Mouse (Mus musculus): ENCODE results near the gene Ampd1. TPM values are rescaled to one million over a fixed set of nuclear protein-coding genes. Genes with fewer than 3 reads are reported as not detected.

Ampd1 gene
- not detected in 2 replicates for polyA plus RNA-seq (2014; fragmentation: Nextera tagmentation; extraction: Ambion mirVana)

- Histone ChIP-seq H3K36me3 (ENCODE audit: control insufficient read depth, insufficient read depth, low read length) (peaks cover 5% of the 10 kb centered on the region), H3K4me3 (ENCODE audit: low read depth, low read length) (no peak within 1 kb of the TSS), H3K9ac (ENCODE audit: low read length) (no peak within 1 kb of the TSS), H3K4me1 (replicated peaks; ENCODE audit: control insufficient read depth, insufficient read depth, low read length) (no peaks in the 10 kb centered on the region), H3K9me3 (ENCODE audit: control insufficient read depth, low read length) (0 out of 2 replicates have a peak, but pooled peaks cover 2% of the 10 kb centered on the region), H3K27me3 (replicated peaks; ENCODE audit: control insufficient read depth, insufficient read depth, low read length) (no peaks in the 10 kb centered on the region), H3K27ac (ENCODE audit: low read depth) (no peak within 1 kb of the TSS), H3K4me2 (ENCODE audit: low read length) (no peak within 1 kb of the TSS)
- WGBS: 47% methylated on average over 5 of the region's 5 CpGs
- ATAC-seq (replicated peaks; ENCODE audit: low FRiP score, low TSS enrichment, low read depth): no peak
- no peak for DNase-seq (ENCODE audit: low spot score)
Observed at GRCm38 (mm10) chr3:103073771-103074170, at the start of gene Ampd1. Gene Ampd1, plus strand, starts transcription at chr3:103074014.

GRCm38 (mm10) chr3:103026174-103026573 lies 47.6 kb upstream of the Ampd1 start:
- ATAC-seq (replicated peaks; ENCODE audit: low FRiP score, low TSS enrichment, low read depth) (no peak), DNase-seq (ENCODE audit: low spot score) (no peak)
- Histone ChIP-seq H3K36me3 (ENCODE audit: control insufficient read depth, insufficient read depth, low read length) (peaks cover 36% of the 10 kb centered on the region), H3K27me3 (replicated peaks; ENCODE audit: control insufficient read depth, insufficient read depth, low read length) (no peaks in the 10 kb centered on the region), H3K9ac (ENCODE audit: low read length) (no peak overlapping the region), H3K4me2 (ENCODE audit: low read length) (no peak overlapping the region), H3K4me3 (ENCODE audit: low read depth, low read length) (no peak overlapping the region), H3K27ac (ENCODE audit: low read depth) (no peak overlapping the region), H3K4me1 (replicated peaks; ENCODE audit: control insufficient read depth, insufficient read depth, low read length) (peaks cover 8% of the 10 kb centered on the region), H3K9me3 (ENCODE audit: control insufficient read depth, low read length) (no peaks in the 10 kb centered on the region)
- 92% methylated on average over 1 of the region's 1 CpGs for WGBS

GRCm38 (mm10) chr3:103040285-103040684 lies 33.5 kb upstream of the Ampd1 start:
- Histone ChIP-seq H3K4me1 (replicated peaks; ENCODE audit: control insufficient read depth, insufficient read depth, low read length) (no peaks in the 10 kb centered on the region), H3K9ac (ENCODE audit: low read length) (no peak overlapping the region), H3K27me3 (replicated peaks; ENCODE audit: control insufficient read depth, insufficient read depth, low read length) (no peaks in the 10 kb centered on the region), H3K27ac (ENCODE audit: low read depth) (no peak overlapping the region), H3K9me3 (ENCODE audit: control insufficient read depth, low read length) (no peaks in the 10 kb centered on the region), H3K4me2 (ENCODE audit: low read length) (no peak overlapping the region), H3K4me3 (ENCODE audit: low read depth, low read length) (no peak overlapping the region), H3K36me3 (ENCODE audit: control insufficient read depth, insufficient read depth, low read length) (peaks cover 76% of the 10 kb centered on the region)
- WGBS: 89% methylated on average over 6 of the region's 6 CpGs
- no peak for DNase-seq (ENCODE audit: low spot score)
- ATAC-seq (replicated peaks; ENCODE audit: low FRiP score, low TSS enrichment, low read depth): no peak

- ATAC-seq (replicated peaks; ENCODE audit: low FRiP score, low TSS enrichment, low read depth): no peak
- H3K4me1 ChIP-seq (replicated peaks; ENCODE audit: control insufficient read depth, insufficient read depth, low read length): no peaks in the 10 kb centered on the region
- H3K4me3 ChIP-seq (ENCODE audit: low read depth, low read length): no peak overlapping the region
- H3K36me3 ChIP-seq (ENCODE audit: control insufficient read depth, insufficient read depth, low read length): peaks cover 83% of the 10 kb centered on the region
- H3K9me3 ChIP-seq (ENCODE audit: control insufficient read depth, low read length): no peaks in the 10 kb centered on the region
- DNase-seq (ENCODE audit: low spot score): no peak
- no peak overlapping the region for H3K9ac ChIP-seq (ENCODE audit: low read length)
- no peaks in the 10 kb centered on the region for H3K27me3 ChIP-seq (replicated peaks; ENCODE audit: control insufficient read depth, insufficient read depth, low read length)
- 93% methylated on average over 1 of the region's 1 CpGs for WGBS
- H3K4me2 ChIP-seq (ENCODE audit: low read length): no peak overlapping the region
- H3K27ac ChIP-seq (ENCODE audit: low read depth): no peak overlapping the region
Observed at GRCm38 (mm10) chr3:103040861-103041379, 32.9 kb upstream of the Ampd1 start.

- Histone ChIP-seq H3K9ac (ENCODE audit: low read length) (no peak overlapping the region), H3K4me1 (replicated peaks; ENCODE audit: control insufficient read depth, insufficient read depth, low read length) (peaks cover 5% of the 10 kb centered on the region; the same call in 1 of the 2 replicates), H3K4me2 (ENCODE audit: low read length) (no peak overlapping the region), H3K9me3 (ENCODE audit: control insufficient read depth, low read length) (no peaks in the 10 kb centered on the region), H3K27me3 (replicated peaks; ENCODE audit: control insufficient read depth, insufficient read depth, low read length) (no peaks in the 10 kb centered on the region), H3K27ac (ENCODE audit: low read depth) (no peak overlapping the region), H3K4me3 (ENCODE audit: low read depth, low read length) (no peak overlapping the region), H3K36me3 (ENCODE audit: control insufficient read depth, insufficient read depth, low read length) (peaks cover 72% of the 10 kb centered on the region)
- DNase-seq (ENCODE audit: low spot score): no peak
- ATAC-seq (replicated peaks; ENCODE audit: low FRiP score, low TSS enrichment, low read depth): no peak
- 87% methylated on average over 5 of the region's 5 CpGs for WGBS
Observed at GRCm38 (mm10) chr3:103056016-103056595, 17.7 kb upstream of the Ampd1 start.

- H3K27ac ChIP-seq (ENCODE audit: low read depth): peak overlapping the region; percentile 98
- WGBS: 5% methylated on average over 10 of the region's 10 CpGs
- H3K36me3 ChIP-seq (ENCODE audit: control insufficient read depth, insufficient read depth, low read length): peaks cover 72% of the 10 kb centered on the region
- H3K27me3 ChIP-seq (replicated peaks; ENCODE audit: control insufficient read depth, insufficient read depth, low read length): no peaks in the 10 kb centered on the region
- peaks cover 5% of the 10 kb centered on the region; the same call in 1 of the 2 replicates for H3K4me1 ChIP-seq (replicated peaks; ENCODE audit: control insufficient read depth, insufficient read depth, low read length)
- H3K9me3 ChIP-seq (ENCODE audit: control insufficient read depth, low read length): no peaks in the 10 kb centered on the region
- ATAC-seq (replicated peaks; ENCODE audit: low FRiP score, low TSS enrichment, low read depth) (peak; percentile 67), DNase-seq (ENCODE audit: low spot score) (peak; percentile 74)
- H3K9ac ChIP-seq (ENCODE audit: low read length): peak overlapping the region; percentile 88
- peak overlapping the region; percentile 87 for H3K4me3 ChIP-seq (ENCODE audit: low read depth, low read length)
- H3K4me2 ChIP-seq (ENCODE audit: low read length): peak overlapping the region; percentile 84
Observed at GRCm38 (mm10) chr3:103057752-103058151, 16.1 kb upstream of the Ampd1 start.

- 2% methylated on average over 46 of the region's 46 CpGs for WGBS
- ATAC-seq (replicated peaks; ENCODE audit: low FRiP score, low TSS enrichment, low read depth) (peak; percentile 97), DNase-seq (ENCODE audit: low spot score) (peak; percentile 99)
- peak within 1 kb of the TSS; percentile 98 for H3K27ac ChIP-seq (ENCODE audit: low read depth)
- H3K4me3 ChIP-seq (ENCODE audit: low read depth, low read length): peak within 1 kb of the TSS; percentile 87
- peaks cover 5% of the 10 kb centered on the region; the same call in 1 of the 2 replicates for H3K4me1 ChIP-seq (replicated peaks; ENCODE audit: control insufficient read depth, insufficient read depth, low read length)
- peaks cover 72% of the 10 kb centered on the region for H3K36me3 ChIP-seq (ENCODE audit: control insufficient read depth, insufficient read depth, low read length)
- H3K9me3 ChIP-seq (ENCODE audit: control insufficient read depth, low read length): no peaks in the 10 kb centered on the region
- peak within 1 kb of the TSS; percentile 88 for H3K9ac ChIP-seq (ENCODE audit: low read length)
- H3K4me2 ChIP-seq (ENCODE audit: low read length): peak within 1 kb of the TSS; percentile 84
- no peaks in the 10 kb centered on the region for H3K27me3 ChIP-seq (replicated peaks; ENCODE audit: control insufficient read depth, insufficient read depth, low read length)
Observed at GRCm38 (mm10) chr3:103058207-103059157, 15.3 kb upstream of the Ampd1 start, which contains the start of gene Nras. Gene Nras, plus strand, starts transcription at chr3:103058285.

- WGBS: 83% methylated on average over 8 of the region's 8 CpGs
- H3K36me3 ChIP-seq (ENCODE audit: control insufficient read depth, insufficient read depth, low read length): peaks cover 72% of the 10 kb centered on the region
Observed at GRCm38 (mm10) chr3:103066927-103067326, 6.9 kb upstream of the Ampd1 start.

More at GRCm38 (mm10) chr3:103066927-103067326, 6.9 kb upstream of the Ampd1 start:
- no peak overlapping the region for H3K27ac ChIP-seq (ENCODE audit: low read depth)
- H3K4me1 ChIP-seq (replicated peaks; ENCODE audit: control insufficient read depth, insufficient read depth, low read length): no peaks in the 10 kb centered on the region
- 0 out of 2 replicates have a peak, but pooled peaks cover 1% of the 10 kb centered on the region for H3K9me3 ChIP-seq (ENCODE audit: control insufficient read depth, low read length)
- H3K4me3 ChIP-seq (ENCODE audit: low read depth, low read length): no peak overlapping the region
- no peak for ATAC-seq (replicated peaks; ENCODE audit: low FRiP score, low TSS enrichment, low read depth)
- no peak overlapping the region for H3K4me2 ChIP-seq (ENCODE audit: low read length)
- H3K9ac ChIP-seq (ENCODE audit: low read length): no peak overlapping the region
- DNase-seq (ENCODE audit: low spot score): no peak
- no peaks in the 10 kb centered on the region for H3K27me3 ChIP-seq (replicated peaks; ENCODE audit: control insufficient read depth, insufficient read depth, low read length)

Data from intestine, embryonic 14.5 days (tissue).